Mouse (Mus musculus): Measurements from ENCODE around the gene Tubg2.

DNA sequence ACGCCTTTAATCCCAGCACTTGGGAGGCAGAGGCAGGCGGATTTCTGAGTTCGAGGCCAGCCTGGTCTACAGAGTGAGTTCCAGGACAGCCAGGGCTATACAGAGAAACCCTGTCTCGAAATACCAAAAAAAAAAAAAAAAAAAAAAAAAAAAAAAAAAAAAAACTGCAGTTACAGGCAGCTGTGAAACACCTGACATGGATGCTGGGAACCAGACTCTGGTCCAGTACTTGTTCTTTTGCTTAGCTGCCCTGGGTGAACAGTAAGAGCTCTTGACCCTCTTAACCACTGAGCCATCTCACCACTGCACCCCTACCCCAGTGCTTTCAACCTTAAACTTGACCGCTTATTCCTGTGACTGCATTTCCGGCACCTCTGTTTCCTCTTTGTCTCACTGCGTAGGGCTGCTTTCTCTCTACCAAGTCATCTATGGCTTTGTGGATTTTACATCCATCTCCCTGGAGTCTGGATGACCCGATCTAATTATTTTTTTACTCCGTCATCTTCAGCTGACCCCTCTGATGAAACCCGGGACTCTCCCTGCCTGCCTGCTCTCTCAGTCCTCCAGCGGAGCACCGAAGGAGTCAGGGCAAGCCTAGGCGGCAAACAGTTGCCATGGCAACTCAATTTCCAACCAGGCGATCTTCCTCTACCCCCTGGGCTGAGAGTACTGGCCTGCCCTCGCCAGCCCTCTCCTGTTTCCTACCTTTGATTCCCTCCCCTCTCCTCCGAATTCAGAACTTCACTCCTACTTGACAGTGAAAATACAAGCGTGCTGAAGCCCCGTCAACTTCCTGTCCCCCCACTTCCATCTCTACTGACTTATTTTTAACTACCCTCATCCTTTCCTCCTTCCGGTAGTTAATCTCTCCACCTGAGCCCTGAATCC, 12.1 kb upstream of the Tubg2 start:
- TF ChIP-seq CTCF (IDR thresholded peaks at IDR 0.05; ENCODE audit: extremely low read depth, insufficient read length, insufficient replicate concordance, low read depth, low read length) (no peak), POLR2A (IDR thresholded peaks at IDR 0.05; ENCODE audit: low read depth, low read length) (no peak)
